Mouse (Mus musculus) T-cell, adult 66 days (primary cell): ENCODE results near the gene Thbs3. TPM values are rescaled to one million over a fixed set of nuclear protein-coding genes. Genes with fewer than 3 reads are reported as not detected.

Experiments used
- total RNA-seq, 2 experiments: library from RNA; stranded (reverse); gene quantifications; 3 replicates in 1 of 2; 4 replicates in 1 of 2; pipeline ENCODE4 v1.2.4; 2023

Thbs3 gene
- total RNA-seq, result 1 to 10 TPM; 3.4 to 6.3 TPM

DNA sequence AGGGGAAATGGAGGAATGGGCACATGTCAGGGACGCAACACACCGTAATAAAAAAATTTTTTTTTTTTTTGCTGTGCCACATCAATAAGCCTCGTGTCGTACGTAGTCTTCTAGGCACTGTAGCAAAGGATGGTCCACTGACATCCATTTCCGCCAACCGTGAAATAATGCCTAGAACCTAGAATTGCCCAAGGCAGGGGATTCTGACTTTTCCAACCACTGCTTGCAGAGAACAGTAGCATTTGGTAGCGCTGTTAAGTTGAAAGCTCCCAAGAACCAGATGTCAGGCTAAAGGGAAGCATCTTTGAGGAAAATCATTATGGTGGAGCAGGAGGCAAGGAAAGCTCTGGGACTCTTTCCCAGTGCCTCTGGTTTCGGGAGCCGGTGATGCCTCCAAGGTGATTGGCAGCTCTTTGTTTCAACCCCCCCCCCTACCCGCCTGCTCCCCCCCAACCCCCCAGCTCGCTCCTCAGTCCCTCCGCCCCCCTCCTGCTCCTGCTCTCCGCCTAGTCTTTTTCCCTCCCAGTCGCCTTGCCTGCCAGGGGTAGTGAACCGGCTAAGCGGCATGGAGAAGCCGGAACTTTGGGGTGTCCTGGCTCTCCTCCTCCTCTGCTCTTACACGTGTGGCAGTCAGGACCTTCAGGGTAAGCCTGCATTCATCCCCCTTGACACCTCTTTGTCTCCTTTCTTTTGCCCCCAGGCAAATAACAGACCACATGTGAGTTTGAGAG lies at the start of gene Thbs3:
Gene Thbs3, plus strand, starts transcription at position 500 of the 731 bp plus-strand sequence.

DNA sequence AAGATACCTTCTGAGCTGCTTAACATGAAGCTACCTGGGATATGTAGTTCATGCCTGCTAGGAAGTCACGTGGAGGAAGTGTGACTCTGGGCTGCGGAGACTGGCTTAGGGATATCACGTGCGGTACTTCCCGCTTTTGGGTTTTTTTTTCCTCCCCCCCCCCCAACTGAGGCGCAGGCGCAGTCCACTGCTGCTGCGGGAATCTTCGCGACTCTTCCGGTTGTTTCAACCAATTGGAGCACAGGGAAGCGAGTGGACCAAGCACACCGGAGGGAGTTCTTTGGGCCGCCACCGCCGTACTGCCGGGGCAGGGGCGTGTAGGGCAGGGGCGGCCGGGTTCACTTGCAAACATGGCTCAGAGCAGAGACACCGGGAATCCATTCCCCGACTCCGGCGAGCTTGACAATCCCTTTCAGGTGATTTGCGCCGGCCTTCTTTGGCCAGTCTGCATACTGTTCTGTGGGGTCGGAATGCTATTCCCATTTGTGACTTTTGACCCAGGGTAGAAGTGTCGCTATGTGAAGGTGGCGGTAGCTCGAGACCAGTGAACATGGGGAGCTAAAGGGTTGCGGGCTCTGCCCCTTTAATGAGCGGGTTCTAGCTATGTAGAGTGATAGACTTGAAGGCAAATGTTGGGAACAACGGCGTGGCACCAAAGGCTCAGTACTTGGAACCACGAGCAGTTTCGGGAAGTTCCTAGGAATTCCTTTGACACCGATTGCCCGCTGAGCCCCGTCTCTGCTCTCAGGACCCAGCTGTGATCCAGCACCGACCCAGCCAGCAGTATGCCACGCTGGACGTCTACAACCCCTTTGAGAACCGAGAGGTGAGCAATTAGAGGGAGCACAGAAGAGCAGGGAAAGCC lies 37.5 kb upstream of the Thbs3 start, which contains the start of gene Scamp3:
Gene Scamp3, plus strand, starts transcription at position 232 of the 865 bp plus-strand sequence.

DNA sequence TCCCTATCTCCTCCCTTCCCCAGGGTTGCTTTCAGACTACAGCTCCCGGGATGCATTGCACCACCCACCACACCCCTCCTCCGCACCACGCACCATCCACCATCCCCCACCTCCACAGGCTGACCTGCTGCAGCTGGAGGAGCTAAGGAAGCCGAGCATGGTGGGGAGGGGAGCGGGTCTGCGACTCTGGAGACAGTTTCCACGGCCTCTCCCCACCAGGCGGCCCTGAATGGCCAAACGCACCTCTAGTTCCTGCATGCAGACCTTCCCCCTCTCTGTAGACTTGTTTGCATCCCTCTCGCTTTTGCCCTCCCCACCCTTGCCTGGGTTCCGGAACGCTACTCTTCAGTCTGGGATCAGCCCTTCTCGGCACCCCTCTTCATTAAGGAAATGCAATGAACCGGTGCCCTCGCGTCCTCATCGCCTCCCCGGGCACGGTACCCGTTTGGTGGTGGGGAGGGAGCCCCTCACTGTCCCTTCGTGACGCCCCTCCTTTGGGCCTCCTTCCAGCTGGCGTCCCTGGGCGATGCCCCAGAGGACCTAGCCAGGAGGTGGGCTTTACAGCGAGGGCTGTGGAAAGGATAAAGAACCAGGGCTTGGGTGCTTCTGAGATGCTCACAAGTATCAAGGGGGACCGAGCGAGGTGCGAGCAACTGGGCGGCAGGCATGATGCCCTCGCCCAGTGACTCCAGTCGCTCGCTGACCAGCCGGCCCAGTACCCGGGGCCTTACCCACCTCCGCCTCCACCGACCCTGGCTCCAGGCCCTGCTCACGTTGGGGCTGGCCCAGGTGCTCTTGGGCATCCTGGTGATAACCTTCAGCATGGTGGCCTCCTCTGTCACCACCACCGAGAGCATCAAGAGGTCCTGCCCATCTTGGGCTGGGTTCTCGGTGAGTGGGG lies 31.7 kb upstream of the Thbs3 start, which contains the start of gene Fam189b:
Gene Fam189b, plus strand, starts transcription at position 86 of the 901 bp plus-strand sequence.

DNA sequence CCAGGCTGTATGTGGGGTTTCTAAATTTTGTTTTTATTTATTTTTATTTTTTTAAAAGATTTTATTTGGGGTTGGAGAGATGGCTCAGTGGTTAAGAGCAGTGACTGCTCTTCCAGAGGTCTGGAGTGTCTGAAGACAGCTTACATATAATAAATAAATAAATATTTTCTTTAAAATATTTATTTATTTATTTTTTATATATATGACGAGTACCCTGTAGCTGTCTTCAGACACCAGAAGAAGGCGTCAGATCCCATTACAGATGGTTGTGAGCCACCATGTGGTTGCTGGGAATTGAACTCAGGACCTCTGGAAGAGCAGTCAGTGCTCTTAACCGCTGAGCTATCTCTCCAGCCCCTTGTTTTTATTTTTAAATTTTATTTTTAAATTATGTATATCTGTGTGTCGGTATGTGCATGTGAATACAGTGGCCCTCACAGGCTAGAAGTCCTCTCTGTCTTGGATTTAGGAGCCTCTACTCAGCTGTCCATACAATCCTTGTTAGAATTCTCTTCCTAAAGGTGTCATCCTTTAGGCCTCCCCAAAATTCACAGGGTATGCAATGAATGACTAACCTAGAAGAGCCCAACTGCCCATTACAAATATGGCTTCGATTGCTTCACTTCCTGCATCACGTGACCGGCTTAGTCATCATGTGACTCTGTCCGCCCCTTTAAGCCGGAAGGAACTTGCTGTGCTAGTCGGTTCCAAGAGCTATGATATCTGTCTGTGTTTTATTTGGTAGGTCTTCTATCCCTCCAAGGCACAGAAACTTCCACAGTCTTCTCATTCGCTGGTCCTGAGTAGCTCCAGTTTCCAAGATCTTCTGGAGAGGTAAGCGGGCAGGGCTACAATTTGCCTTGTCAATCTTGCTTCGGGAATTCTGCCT lies 12.5 kb upstream of the Thbs3 start, which contains the start of gene Gba:
Gene Gba, plus strand, starts transcription at position 676 of the 889 bp plus-strand sequence.

DNA sequence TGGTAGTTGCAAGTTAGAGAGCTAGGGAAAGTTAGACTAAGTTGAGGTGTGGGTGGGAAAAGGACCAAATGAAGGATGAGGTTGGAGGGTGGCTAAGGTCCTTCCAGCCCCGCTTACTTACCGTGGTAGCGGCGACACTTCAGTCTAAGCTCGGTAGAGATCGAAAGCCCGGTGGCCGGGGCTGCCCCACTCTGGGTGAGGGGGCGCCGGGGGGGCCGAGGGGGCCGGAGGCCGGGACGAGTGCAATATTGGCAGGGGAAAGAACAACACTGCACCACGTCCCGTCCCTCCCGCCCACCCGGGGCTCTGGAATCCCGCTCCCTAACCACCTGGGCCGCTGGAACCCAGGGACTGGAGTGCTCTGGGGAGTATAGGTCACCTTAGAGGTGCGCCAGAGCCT lies 11.9 kb downstream of the Thbs3 start, which contains the start of gene Mtx1:
Gene Mtx1, minus strand, starts transcription at position 189 of the 400 bp plus-strand sequence.

DNA sequence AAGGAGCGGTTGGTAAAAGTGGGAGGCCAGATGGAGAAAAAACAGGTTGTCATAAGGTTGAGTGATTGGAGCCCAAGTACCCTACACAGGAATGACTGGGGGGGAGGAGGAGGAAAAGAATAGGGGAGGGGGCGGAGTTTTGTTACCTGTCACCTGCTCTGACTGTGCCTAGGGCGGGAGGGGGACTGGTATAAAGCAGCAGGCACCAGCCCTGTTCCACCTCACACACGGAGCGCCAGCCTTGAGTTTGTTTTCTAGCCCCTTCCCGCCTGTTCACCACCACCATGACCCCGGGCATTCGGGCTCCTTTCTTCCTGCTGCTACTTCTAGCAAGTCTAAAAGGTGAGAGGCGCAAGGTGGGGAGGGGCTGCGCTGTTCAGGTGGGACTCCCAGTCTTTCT lies 13.9 kb downstream of the Thbs3 start, which contains the start of gene Muc1:
Gene Muc1, plus strand, starts transcription at position 222 of the 400 bp plus-strand sequence.

DNA sequence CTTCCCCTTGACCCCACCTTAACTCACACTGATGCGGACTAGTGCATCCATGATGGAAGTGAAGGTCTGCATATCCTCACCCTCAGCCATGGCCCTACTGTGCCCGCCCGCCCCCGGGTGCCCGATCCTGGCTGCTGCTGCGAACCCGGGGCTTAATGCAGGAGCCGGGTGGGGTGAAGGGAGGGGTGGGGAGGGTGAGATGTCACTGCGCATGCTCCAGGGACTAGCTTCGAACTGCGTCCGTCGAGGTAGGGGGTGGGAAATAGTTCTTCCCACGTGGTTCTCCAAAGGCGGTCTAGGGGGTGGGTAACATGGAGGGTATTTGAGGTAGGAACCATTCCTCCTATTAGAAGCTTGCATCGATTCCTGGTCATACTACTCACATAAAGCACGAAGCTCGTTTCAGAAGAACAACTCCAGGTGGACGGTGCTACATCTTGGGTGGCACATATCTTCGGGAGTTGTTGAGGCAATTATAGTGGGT lies 30.8 kb downstream of the Thbs3 start, which contains the start of gene Krtcap2:
Gene Krtcap2, plus strand, starts transcription at position 279 of the 484 bp plus-strand sequence.

DNA sequence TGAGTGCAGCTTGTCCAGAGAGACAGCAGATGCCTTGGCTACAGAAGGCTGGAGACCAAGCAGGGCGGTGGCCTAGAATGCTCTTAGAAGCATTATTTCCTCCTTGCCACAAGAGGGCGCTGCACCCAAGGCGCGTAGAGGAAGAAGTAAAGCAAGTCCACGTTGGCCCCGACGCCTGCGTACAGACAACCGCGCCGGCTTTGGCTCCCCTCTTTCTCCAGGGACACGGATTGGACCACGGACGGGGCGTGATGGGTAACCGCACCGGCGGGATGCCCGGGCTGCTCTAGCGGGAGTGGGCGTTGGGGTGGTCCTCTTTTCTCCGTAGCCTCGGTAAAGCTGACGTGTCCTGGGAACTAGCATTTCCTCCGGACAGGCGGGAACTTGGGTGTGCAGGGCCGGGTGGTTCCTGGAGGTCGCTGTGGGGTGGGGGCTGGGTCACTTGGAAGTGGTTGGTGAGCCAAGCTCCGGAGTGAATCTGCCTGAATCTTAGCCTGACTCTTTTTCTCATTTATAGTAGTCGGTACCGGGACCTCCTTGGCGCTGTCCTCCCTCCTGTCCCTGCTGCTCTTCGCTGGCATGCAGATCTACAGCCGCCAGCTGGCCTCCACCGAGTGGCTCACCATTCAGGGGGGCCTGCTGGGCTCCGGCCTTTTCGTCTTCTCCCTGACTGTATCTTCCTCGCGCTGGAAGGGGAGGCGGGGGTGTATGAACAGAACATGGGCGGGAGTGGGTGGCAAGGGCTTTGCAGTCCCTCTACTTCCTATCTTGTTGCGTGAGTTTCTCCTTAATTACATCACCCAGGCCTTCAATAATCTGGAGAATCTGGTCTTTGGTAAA lies 31.5 kb downstream of the Thbs3 start, which contains the start of gene Trim46:
Gene Trim46, minus strand, starts transcription at position 49 of the 840 bp plus-strand sequence.

DNA sequence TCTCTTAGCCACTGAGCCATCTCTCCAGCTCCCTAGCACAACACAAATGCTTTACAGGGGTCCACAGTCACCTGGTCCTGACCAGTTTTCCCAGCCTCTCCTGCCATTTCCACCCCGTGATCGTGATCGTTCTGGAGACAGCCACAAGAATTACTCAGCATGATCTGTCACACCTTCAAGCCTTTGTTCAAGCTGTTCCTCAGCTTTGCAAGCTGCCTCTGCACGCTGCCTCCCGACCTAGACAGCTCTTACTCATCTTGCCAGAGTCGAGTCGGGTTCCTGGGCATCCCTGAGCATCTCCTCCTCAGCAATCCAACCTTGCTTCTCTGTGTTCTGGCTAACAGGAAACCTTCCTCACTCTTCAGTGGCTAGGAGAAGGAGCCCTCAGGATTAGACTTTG lies 44.1 kb downstream of the Thbs3 start, which contains the start of gene Dpm3:
Gene Dpm3, plus strand, starts transcription at position 283 of the 400 bp plus-strand sequence.

DNA sequence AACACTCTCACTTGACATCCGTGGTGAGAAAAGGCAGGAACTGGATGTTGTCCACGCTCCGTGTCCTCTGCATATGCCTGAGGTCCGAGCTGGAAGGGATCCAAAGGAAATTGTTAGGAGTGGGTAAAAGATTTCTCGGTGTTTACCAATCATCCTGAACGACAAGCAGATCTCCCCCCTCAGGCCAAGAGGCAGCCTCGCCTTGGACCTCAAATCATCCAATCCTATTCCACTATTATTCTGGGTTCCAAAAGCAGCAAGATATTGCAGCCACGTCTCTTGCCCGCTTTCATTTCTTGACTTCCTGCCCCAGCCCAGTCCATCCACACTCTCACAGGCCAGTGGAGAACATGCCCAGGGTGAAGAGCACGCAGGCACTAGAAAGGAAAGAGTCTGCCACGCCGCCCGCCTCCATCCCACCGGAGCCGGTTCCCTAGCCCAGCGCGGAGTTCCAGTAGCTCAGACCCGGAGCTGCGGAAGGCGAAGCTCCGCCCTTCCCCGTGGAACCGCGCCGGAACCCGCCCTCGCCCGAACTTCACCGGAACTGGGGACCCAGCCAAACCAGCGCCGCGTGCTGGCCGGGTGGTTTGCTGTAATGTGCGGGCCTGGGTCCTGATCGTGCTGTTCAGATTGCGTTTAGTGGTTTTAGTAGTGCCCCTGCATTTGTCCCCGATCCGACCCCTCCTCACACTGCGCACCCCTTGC lies 55.2 kb downstream of the Thbs3 start, which contains the start of gene Slc50a1:
Gene Slc50a1, minus strand, starts transcription at position 520 of the 705 bp plus-strand sequence.

Other genes with a start within 250 kb of the Thbs3 start
- 10 to 100 TPM; 61.7 to 65.0 TPM for gene Rusc1, start 121.9 kb upstream of the Thbs3 start, total RNA-seq
- gene Gm43738, start 114.1 kb upstream of the Thbs3 start, total RNA-seq, result under 1 TPM in 1 of 2 experiments, not detected in 1; 0.26 TPM
- 10 to 100 TPM; 32.7 to 40.2 TPM for gene Fdps, start 113.2 kb upstream of the Thbs3 start, total RNA-seq
- gene Pklr, start 79.0 kb upstream of the Thbs3 start, total RNA-seq, result under 1 TPM; 0.74 to 0.96 TPM
- gene Hcn3, start 55.0 kb upstream of the Thbs3 start, total RNA-seq, result 10 to 100 TPM; 11.3 to 14.4 TPM
- gene Clk2, start 50.4 kb upstream of the Thbs3 start, total RNA-seq, result 100 to 1,000 TPM; 123 to 131 TPM
- 100 to 1,000 TPM; 159 to 177 TPM for gene Scamp3, start 37.7 kb upstream of the Thbs3 start, total RNA-seq
- gene Fam189b, start 32.0 kb upstream of the Thbs3 start, total RNA-seq, result 100 to 1,000 TPM; 178 to 181 TPM
- 10 to 100 TPM; 64.0 to 68.6 TPM for gene Gba, start 12.3 kb upstream of the Thbs3 start, total RNA-seq
- 10 to 100 TPM; 85.4 to 95.2 TPM for gene Mtx1, start 11.9 kb downstream of the Thbs3 start, total RNA-seq
- under 1 TPM in 1 of 2 experiments, not detected in 1; 0.87 TPM for gene Muc1, start 13.9 kb downstream of the Thbs3 start, total RNA-seq
- 100 to 1,000 TPM; 100 to 110 TPM for gene Krtcap2, start 30.8 kb downstream of the Thbs3 start, total RNA-seq
- 1 to 10 TPM; 1.6 to 2.3 TPM for gene Trim46, start 31.1 kb downstream of the Thbs3 start, total RNA-seq
- 10 to 100 TPM; 68.1 to 70.0 TPM for gene Dpm3, start 44.2 kb downstream of the Thbs3 start, total RNA-seq
- gene Slc50a1, start 55.4 kb downstream of the Thbs3 start, total RNA-seq, result 100 to 1,000 TPM in 1 of 2 experiments, 10 to 100 TPM in 1; 98.1 to 113 TPM
- gene Efna1, start 66.0 kb downstream of the Thbs3 start, total RNA-seq, result not detected
- gene Efna3, start 107.8 kb downstream of the Thbs3 start, total RNA-seq, result not detected
- gene Efna4, start 122.8 kb downstream of the Thbs3 start, total RNA-seq, result not detected
- 10 to 100 TPM; 11.4 to 12.0 TPM for gene Adam15, start 134.8 kb downstream of the Thbs3 start, total RNA-seq
- not detected for gene Dcst2, start 146.8 kb downstream of the Thbs3 start, total RNA-seq
- gene Dcst1, start 150.1 kb downstream of the Thbs3 start, total RNA-seq, result under 1 TPM in 1 of 2 experiments, not detected in 1; 0.76 TPM
- gene Zbtb7b, start 179.6 kb downstream of the Thbs3 start, total RNA-seq, result 100 to 1,000 TPM in 1 of 2 experiments, 10 to 100 TPM in 1; 98.0 to 107 TPM
- gene Lenep, start 187.6 kb downstream of the Thbs3 start, total RNA-seq, result under 1 TPM in 1 of 2 experiments, not detected in 1; 0.89 TPM
- 10 to 100 TPM; 34.1 to 34.4 TPM for gene Flad1, start 196.7 kb downstream of the Thbs3 start, total RNA-seq
- 10 to 100 TPM in 1 of 2 experiments, 1 to 10 TPM in 1; 6.3 to 11.8 TPM for gene Cks1b, start 203.2 kb downstream of the Thbs3 start, total RNA-seq
- 10 to 100 TPM; 87.6 to 92.3 TPM for gene Shc1, start 203.3 kb downstream of the Thbs3 start, total RNA-seq
- gene Pygo2, start 215.0 kb downstream of the Thbs3 start, total RNA-seq, result 10 to 100 TPM; 45.5 to 46.1 TPM
- 100 to 1,000 TPM; 100 to 101 TPM for gene Pbxip1, start 221.5 kb downstream of the Thbs3 start, total RNA-seq
- 10 to 100 TPM in 1 of 2 experiments, 1 to 10 TPM in 1; 6.2 to 11.9 TPM for gene Pmvk, start 239.4 kb downstream of the Thbs3 start, total RNA-seq